Mouse (Mus musculus) layer of hippocampus, adult 9-10 months (tissue): ENCODE results near the gene Disp1.

Experiments used
- DNase-seq: peaks from one replicate; pipeline ENCODE4 v3.0.0; 2022; ENCODE audit warnings: low spot score

The Disp1 gene

DNA sequence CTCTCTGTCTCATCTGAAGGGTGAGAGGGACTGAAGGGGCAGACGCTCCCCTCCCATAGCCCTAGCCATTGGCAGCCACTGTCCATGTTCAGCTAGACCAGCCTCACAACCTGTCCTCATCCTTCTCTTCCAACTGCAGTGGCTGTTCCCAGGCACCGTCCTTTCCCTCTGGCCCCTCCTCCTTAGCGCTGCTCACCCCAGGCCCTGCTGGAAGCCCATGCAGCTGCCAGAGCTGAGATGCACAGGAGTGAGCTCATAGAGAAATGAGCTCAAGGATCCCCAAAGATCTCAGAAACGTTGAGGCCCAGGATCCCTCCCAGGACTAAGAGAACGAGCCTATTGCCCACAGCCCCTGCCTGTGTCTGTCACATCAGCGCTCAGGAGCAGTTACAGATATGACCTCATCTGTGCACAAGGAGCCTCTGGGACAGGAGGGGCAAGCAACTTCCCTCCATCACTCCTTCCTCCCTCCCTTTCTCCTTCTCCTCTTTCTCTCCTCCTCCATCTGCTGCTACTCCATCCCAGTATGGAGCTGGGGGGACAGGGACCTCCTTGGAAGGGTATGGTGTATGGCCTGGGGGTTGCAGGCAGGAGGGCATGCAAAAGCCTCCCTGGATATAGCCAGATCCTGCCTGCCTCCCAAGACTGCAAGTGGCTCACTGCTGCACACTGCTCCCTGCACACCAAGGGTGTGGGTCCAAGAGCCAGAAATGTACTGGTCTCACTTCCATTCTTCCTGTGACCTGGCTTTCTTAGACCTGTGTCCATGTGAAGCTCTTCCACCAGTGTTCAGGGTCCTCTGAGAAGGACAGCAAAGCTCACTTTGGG is 181.2 kb downstream of the Disp1 start:
- DNase-seq: no peak

DNA sequence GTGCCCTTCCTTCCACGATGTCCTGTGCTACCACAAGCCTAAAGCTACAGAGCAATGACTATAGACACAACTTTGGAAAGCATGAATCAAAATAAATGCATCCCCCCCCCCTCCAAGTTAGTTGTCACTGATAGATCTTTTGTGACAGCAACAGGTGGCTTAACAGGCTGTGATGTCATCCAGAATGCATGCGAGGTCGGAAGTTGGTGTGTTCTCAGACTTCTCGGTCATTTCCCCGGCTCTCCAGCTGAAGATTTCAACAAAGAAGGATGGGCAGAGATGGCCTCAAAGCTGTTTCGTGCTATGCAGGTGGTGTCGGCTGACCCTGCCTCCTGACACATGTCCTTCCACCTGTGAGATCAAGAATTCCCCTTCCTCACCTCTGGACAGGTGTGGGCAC is 181.9 kb downstream of the Disp1 start:
- DNase-seq: no peak
